Mouse (Mus musculus) CH12.LX (cell line): ENCODE data around the gene Kif20b. TPM values are rescaled to one million over a fixed set of nuclear protein-coding genes. Genes with fewer than 3 reads are reported as not detected.

Experiments
- DNase-seq: peaks from one replicate; pipeline ENCODE4 v3.0.0-alpha.2; 2013; ENCODE audit errors: extremely low read depth
- H3K27ac ChIP-seq: 2 replicates; pipeline ENCODE4 v1.5.1; 2012; ENCODE audit warnings: low read depth, mild to moderate bottlenecking, control low read depth, moderate library complexity; ENCODE audit not compliant: insufficient read depth
- H3K27me3 ChIP-seq: replicated peaks from 2 replicates; pipeline ENCODE3; 2012; ENCODE audit warnings: inconsistent platforms
- H3K36me3 ChIP-seq, 2 experiments: replicated peaks in 1 of 2; 2 replicates each; pipeline versions ENCODE3 to v1.6.1; 2012; ENCODE audit warnings: inconsistent platforms in 1 of 2, low read length in 1 of 2, mild to moderate bottlenecking in 1 of 2, mixed read lengths in 1 of 2, moderate library complexity in 1 of 2; ENCODE audit not compliant: control insufficient read depth in 1 of 2, insufficient read depth in 1 of 2
- H3K4me1 ChIP-seq, 2 experiments: 2 replicates each; pipeline ENCODE4 v1.6.1; 2012; ENCODE audit warnings: inconsistent platforms in 1 of 2, moderate library complexity in 1 of 2; ENCODE audit not compliant: insufficient read depth in 2 of 2, control insufficient read depth in 1 of 2
- H3K4me2 ChIP-seq: 2 replicates; pipeline ENCODE4 v1.6.1; 2012; ENCODE audit warnings: low read depth, mild to moderate bottlenecking, control low read depth; ENCODE audit not compliant: poor library complexity, insufficient read depth, severe bottlenecking
- H3K4me3 ChIP-seq, 3 experiments: fragments of 150-350 bp in 1 of 3; sonication (generic) in 1 of 3; replicated peaks in 1 of 3; 2 replicates each; pipeline versions ENCODE3 to v1.5.1; 2011 to 2012; ENCODE audit warnings: low read depth in 2 of 3, low read length in 2 of 3, mild to moderate bottlenecking in 2 of 3, moderate library complexity in 2 of 3, control low read depth in 1 of 3, improper control_type of control experiment in 1 of 3, inconsistent platforms in 1 of 3, mixed read lengths in 1 of 3; ENCODE audit not compliant: poor library complexity in 1 of 3
- H3K79me2 ChIP-seq: replicated peaks from 2 replicates; pipeline ENCODE4 v1.6.1; 2012; ENCODE audit warnings: mild to moderate bottlenecking, moderate library complexity; ENCODE audit not compliant: control insufficient read depth, poor library complexity, insufficient read depth, severe bottlenecking; ENCODE audit errors: extremely low read depth
- H3K9ac ChIP-seq: 2 replicates; pipeline ENCODE4 v1.6.1; 2012; ENCODE audit warnings: low read depth, mild to moderate bottlenecking, control low read depth, moderate library complexity; ENCODE audit not compliant: insufficient read depth
- H3K9me3 ChIP-seq: replicated peaks from 2 replicates; pipeline ENCODE3; 2012; ENCODE audit warnings: low read length, inconsistent platforms, mixed read lengths
- BHLHE40 ChIP-seq: IDR thresholded peaks from 2 replicates; pipeline ENCODE4 v1.6.1; 2011; ENCODE audit warnings: mild to moderate bottlenecking, low read depth, low read length, improper control_type of control experiment
- CHD1 ChIP-seq: IDR thresholded peaks from 2 replicates; pipeline ENCODE4 v1.6.1; 2012; ENCODE audit warnings: low read depth, low read length, improper control_type of control experiment, inconsistent platforms
- CHD2 ChIP-seq: IDR thresholded peaks from 2 replicates; pipeline ENCODE4 v1.6.1; 2011; ENCODE audit warnings: low read length, improper control_type of control experiment
- ELF1 ChIP-seq: IDR thresholded peaks from 2 replicates; pipeline ENCODE4 v1.6.1; 2014; ENCODE audit warnings: low read depth, mild to moderate bottlenecking, inconsistent platforms, low read length, improper control_type of control experiment
- EP300 ChIP-seq: IDR thresholded peaks from 2 replicates; pipeline ENCODE4 v1.6.1; 2011; ENCODE audit warnings: low read length, improper control_type of control experiment
- ETS1 ChIP-seq: conservative IDR thresholded peaks from 2 replicates; pipeline ENCODE4 v1.6.1; 2012; ENCODE audit warnings: low read depth, mild to moderate bottlenecking, inconsistent platforms, low read length, improper control_type of control experiment, moderate library complexity
- HCFC1 ChIP-seq: IDR thresholded peaks from 2 replicates; pipeline ENCODE4 v1.6.1; 2012; ENCODE audit warnings: low read depth, mild to moderate bottlenecking, inconsistent platforms, low read length, improper control_type of control experiment
- JUND ChIP-seq: conservative IDR thresholded peaks from 2 replicates; pipeline ENCODE4 v1.6.1; 2011; ENCODE audit warnings: low read depth, low read length, improper control_type of control experiment
- MAFK ChIP-seq: IDR thresholded peaks from 2 replicates; pipeline ENCODE4 v1.6.1; 2011; ENCODE audit warnings: low read length, improper control_type of control experiment; ENCODE audit not compliant: insufficient replicate concordance
- MAZ ChIP-seq: IDR thresholded peaks from 2 replicates; pipeline ENCODE4 v1.6.1; 2012; ENCODE audit warnings: low read depth, mild to moderate bottlenecking, inconsistent platforms, low read length, improper control_type of control experiment, moderate library complexity
- MYC ChIP-seq: IDR thresholded peaks from 2 replicates; pipeline ENCODE4 v1.6.1; 2011; ENCODE audit warnings: low read depth, mild to moderate bottlenecking, improper control_type of control experiment, low read length
- NRF1 ChIP-seq: IDR thresholded peaks from 2 replicates; pipeline ENCODE4 v1.6.1; 2014; ENCODE audit warnings: low read depth, mild to moderate bottlenecking, inconsistent platforms, low read length, improper control_type of control experiment, moderate library complexity
- POLR2A ChIP-seq: IDR thresholded peaks from 2 replicates; pipeline ENCODE4 v1.6.1; 2011; ENCODE audit warnings: low read depth, mild to moderate bottlenecking, improper control_type of control experiment, low read length
- RAD21 ChIP-seq: IDR thresholded peaks from 2 replicates; pipeline ENCODE4 v1.6.1; 2011; ENCODE audit warnings: low read depth, mild to moderate bottlenecking, low read length, improper control_type of control experiment, moderate library complexity
- RCOR1 ChIP-seq: conservative IDR thresholded peaks from 2 replicates; pipeline ENCODE4 v1.6.1; 2012; ENCODE audit warnings: low read depth, mild to moderate bottlenecking, inconsistent platforms, low read length, improper control_type of control experiment
- SIN3A ChIP-seq: IDR thresholded peaks from 2 replicates; pipeline ENCODE4 v1.6.1; 2012; ENCODE audit warnings: low read length, improper control_type of control experiment, inconsistent platforms
- SMC3 ChIP-seq: IDR thresholded peaks from 2 replicates; pipeline ENCODE4 v1.6.1; 2011; ENCODE audit warnings: low read depth, low read length, improper control_type of control experiment
- TBP ChIP-seq: conservative IDR thresholded peaks from 2 replicates; pipeline ENCODE4 v1.6.1; 2011; ENCODE audit warnings: low read depth, low read length, improper control_type of control experiment
- TCF12 ChIP-seq: IDR thresholded peaks from 2 replicates; pipeline ENCODE4 v1.6.1; 2014; ENCODE audit warnings: low read depth, mild to moderate bottlenecking, inconsistent platforms, low read length, improper control_type of control experiment
- UBTF ChIP-seq: IDR thresholded peaks from 2 replicates; pipeline ENCODE4 v1.6.1; 2012; ENCODE audit warnings: low read depth, mild to moderate bottlenecking, inconsistent platforms, low read length, improper control_type of control experiment, moderate library complexity
- USF1 ChIP-seq: IDR thresholded peaks from 2 replicates; pipeline ENCODE4 v1.6.1; 2014; ENCODE audit warnings: low read depth, mild to moderate bottlenecking, inconsistent platforms, low read length, improper control_type of control experiment
- ZC3H11A ChIP-seq: IDR thresholded peaks from 2 replicates; pipeline ENCODE4 v1.6.1; 2012; ENCODE audit warnings: low read depth, mild to moderate bottlenecking, inconsistent platforms, low read length, improper control_type of control experiment
- ZNF384 ChIP-seq: IDR thresholded peaks from 2 replicates; pipeline ENCODE4 v1.6.1; 2012; ENCODE audit warnings: low read depth, low read length, improper control_type of control experiment, inconsistent platforms
- dilution Hi-C: fragments of 300-500 bp; cut with MboI; formaldehyde crosslinking; loops from 2 replicates; pipeline ENCODE4 v1.14.3; 2020; ENCODE audit warnings: low sequenced_read_pairs; ENCODE audit not compliant: extremely low pct_unique_long_range_greater_than_20kb, extremely low pct_ligation_motif_present
- in situ Hi-C: fragments of 300-500 bp; cut with MboI; formaldehyde crosslinking; loops from 3 replicates; pipeline ENCODE4 v1.14.3; 2019; ENCODE audit warnings: low sequenced_read_pairs, low pct_ligation_motif_present, low pct_unique_long_range_greater_than_20kb, mixed read lengths
- polyA plus RNA-seq: library from polyadenylated mRNA; unstranded; fragments of >175 nt; gene quantifications from 2 replicates; pipeline ENCODE4 v1.2.1, GENCODE M21; 2012; ENCODE audit warnings: low read depth; ENCODE audit not compliant: insufficient read length
- total RNA-seq, 2 experiments: library from RNA; depleted of rRNA; stranded (reverse); fragments of 300-350 nt in 1 of 2; fragments of >200 nt in 1 of 2; gene quantifications; 2 replicates each; pipeline ENCODE4 v1.2.3; 2012 to 2014

Kif20b gene
- total and polyA plus RNA-seq, 3 experiments: 32.4 to 89.0 (median 59.5) TPM

DNA sequence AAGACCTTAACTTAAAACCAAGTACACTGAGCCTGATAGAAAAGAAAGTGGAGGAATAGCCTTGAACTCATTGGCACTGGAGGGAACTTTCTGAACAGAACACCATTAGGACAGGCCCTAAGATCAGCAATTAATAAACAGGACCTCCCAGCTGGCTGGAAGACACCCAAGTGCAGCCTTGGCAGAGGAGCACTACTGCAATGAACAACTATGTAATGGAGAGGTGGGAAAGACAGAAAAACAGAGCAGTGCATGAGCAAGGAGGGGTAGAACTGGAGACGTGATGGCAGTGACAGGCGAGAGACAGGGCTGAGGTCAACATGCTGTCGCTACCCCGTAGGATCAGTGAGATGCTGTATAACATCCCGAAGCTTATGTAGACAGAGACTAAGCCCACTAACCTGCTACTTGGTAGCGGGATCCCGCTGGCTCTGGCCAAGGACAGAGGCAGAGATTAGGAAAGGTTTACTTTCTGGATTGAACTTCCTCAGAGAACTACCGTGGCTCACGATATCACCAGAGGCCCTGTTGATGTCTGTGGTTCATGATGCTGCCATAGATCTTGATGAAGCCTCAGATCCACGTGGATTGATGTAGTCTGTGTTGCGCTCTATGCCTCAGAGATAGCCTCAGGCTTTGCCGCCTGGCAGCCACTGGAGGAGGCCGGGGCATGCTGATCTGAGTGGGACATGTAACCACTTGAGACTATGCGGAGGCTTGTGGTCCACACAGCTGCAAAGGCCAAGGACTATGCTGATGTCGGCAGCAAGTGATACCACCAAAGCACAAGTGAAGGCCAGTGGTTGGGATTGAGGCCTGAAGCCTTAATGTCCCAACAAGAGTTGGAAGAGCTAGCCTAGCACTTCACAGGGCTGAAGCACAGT, 24.8 kb upstream of the Kif20b start:
- no peaks in the 10 kb centered on the region for H3K36me3 ChIP-seq
- dilution Hi-C loops: no loop called here
- H3K27me3 ChIP-seq: no peaks in the 10 kb centered on the region
- no peak for DNase-seq
- TF ChIP-seq POLR2A (no peak), HCFC1 (no peak), CHD1 (no peak), UBTF (no peak), ETS1 (no peak), ELF1 (no peak), EP300 (no peak), SIN3A (no peak), RAD21 (no peak), JUND (no peak), SMC3 (no peak), USF1 (no peak), BHLHE40 (no peak), MAFK (no peak), RCOR1 (no peak), MYC (no peak), MAZ (no peak), ZC3H11A (no peak), CHD2 (no peak), ZNF384 (no peak)
- TF ChIP-seq, all 38 proteins: peak for 0
- no peak overlapping the region for H3K4me2 ChIP-seq
- in situ Hi-C loops: no loop called here
- no peaks in the 10 kb centered on the region for H3K4me1 ChIP-seq
- H3K27ac ChIP-seq: no peak overlapping the region
- H3K79me2 ChIP-seq: no peaks in the 10 kb centered on the region
- peaks cover under 1% of the 10 kb centered on the region for H3K9me3 ChIP-seq
- no peak overlapping the region for H3K4me3 ChIP-seq
- no peak overlapping the region for H3K9ac ChIP-seq

DNA sequence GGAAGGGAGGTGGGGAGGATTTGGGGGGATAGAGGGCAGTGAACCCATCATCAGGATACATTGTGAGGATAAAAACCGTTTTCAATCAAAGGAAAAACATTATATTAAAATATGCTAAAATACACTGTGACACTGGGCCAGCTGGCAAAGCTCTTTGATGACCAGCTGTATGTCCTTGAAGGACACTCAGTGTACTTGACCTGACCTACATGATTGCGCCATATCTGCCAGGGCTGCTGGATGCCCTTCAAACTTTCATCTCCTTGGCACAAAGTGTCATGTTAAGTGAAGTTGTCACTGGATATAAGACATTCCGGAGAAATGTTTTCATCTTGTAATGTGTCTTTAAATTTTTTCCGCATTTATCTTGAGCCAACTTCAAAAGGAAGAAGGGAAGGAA, 23.2 kb upstream of the Kif20b start:
- no peak for DNase-seq
- H3K9ac ChIP-seq: no peak overlapping the region

More for the DNA sequence above, 23.2 kb upstream of the Kif20b start:
- dilution Hi-C loops: no loop called here
- Histone ChIP-seq H3K4me1 (no peaks in the 10 kb centered on the region), H3K27ac (no peak overlapping the region), H3K4me3 (no peak overlapping the region), H3K79me2 (no peaks in the 10 kb centered on the region), H3K36me3 (no peaks in the 10 kb centered on the region), H3K4me2 (no peak overlapping the region), H3K9me3 (peaks cover 6% of the 10 kb centered on the region), H3K27me3 (no peaks in the 10 kb centered on the region)
- in situ Hi-C loops: no loop called here
- TF ChIP-seq ELF1: no peak
- TF ChIP-seq TCF12: no peak
- TF ChIP-seq TBP: no peak
- TF ChIP-seq NRF1: no peak
- TF ChIP-seq ZC3H11A: no peak
